Mouse (Mus musculus) heart, adult 8-10 months (tissue): ENCODE measurements around the gene Ankrd35. TPM values are rescaled to one million over a fixed set of nuclear protein-coding genes. Genes with fewer than 3 reads are reported as not detected.

Experiments used
- total RNA-seq, 4 experiments: library from RNA; stranded (reverse); gene quantifications; 2 replicates each; pipeline ENCODE4 v1.2.4; 2022

Ankrd35 gene
- total RNA-seq, 4 experiments from 2014 or later: 0.57 to 2.1 (median 1.6) TPM

Other genes starting within 250 kb of the Ankrd35 start
- not detected for gene BC107364, start 217.8 kb upstream of the Ankrd35 start, total RNA-seq
- 100 to 1,000 TPM; 271 to 333 (median 312) TPM for gene Hfe2, start 145.0 kb upstream of the Ankrd35 start, total RNA-seq
- 100 to 1,000 TPM; 346 to 908 (median 654) TPM for gene Txnip, start 112.2 kb upstream of the Ankrd35 start, total RNA-seq
- gene Gm16253, start 93.1 kb upstream of the Ankrd35 start, total RNA-seq: 1 to 10 TPM in 3 of 4 experiments, not detected in 1; 2.5 to 3.3 (median 3.2) TPM
- gene Polr3gl, start 76.0 kb upstream of the Ankrd35 start, total RNA-seq: 10 to 100 TPM; 31.7 to 35.2 (median 34.7) TPM
- 1 to 10 TPM; 1.1 to 2.5 (median 2.0) TPM for gene Ankrd34a, start 73.5 kb upstream of the Ankrd35 start, total RNA-seq
- gene Lix1l, start 69.0 kb upstream of the Ankrd35 start, total RNA-seq: 10 to 100 TPM; 20.9 to 31.1 (median 25.8) TPM
- 10 to 100 TPM; 29.0 to 39.9 (median 32.0) TPM for gene Rbm8a, start 40.2 kb upstream of the Ankrd35 start, total RNA-seq
- 10 to 100 TPM; 33.9 to 41.4 (median 36.5) TPM for gene Pex11b, start 34.8 kb upstream of the Ankrd35 start, total RNA-seq
- gene Gm42957, start 34.7 kb upstream of the Ankrd35 start, total RNA-seq: under 1 TPM in 2 of 4 experiments, not detected in 2; 0.11 to 0.25 TPM
- gene Itga10, start 24.5 kb upstream of the Ankrd35 start, total RNA-seq: under 1 TPM; 0.22 to 0.43 (median 0.33) TPM
- gene Pias3, start 26.3 kb downstream of the Ankrd35 start, total RNA-seq: 10 to 100 TPM; 12.6 to 15.1 (median 14.5) TPM
- 1 to 10 TPM; 2.9 to 4.0 (median 3.2) TPM for gene Nudt17, start 38.4 kb downstream of the Ankrd35 start, total RNA-seq
- 10 to 100 TPM; 22.8 to 25.7 (median 24.0) TPM for gene Polr3c, start 57.5 kb downstream of the Ankrd35 start, total RNA-seq
- gene Rnf115, start 57.5 kb downstream of the Ankrd35 start, total RNA-seq: 10 to 100 TPM; 21.5 to 32.5 (median 27.8) TPM
- gene Pdzk1, start 159.2 kb downstream of the Ankrd35 start, total RNA-seq: not detected
- gene Cd160, start 159.2 kb downstream of the Ankrd35 start, total RNA-seq: not detected
- 10 to 100 TPM; 16.6 to 20.9 (median 17.2) TPM for gene Gja5, start 234.6 kb downstream of the Ankrd35 start, total RNA-seq
- gene Gpr89, start 235.2 kb downstream of the Ankrd35 start, total RNA-seq: 10 to 100 TPM; 21.3 to 24.7 (median 23.3) TPM